Mouse (Mus musculus) monocyte, adult 2 months (primary cell): ENCODE data around the gene Atp2b2.

Experiments used
- DNase-seq, 2 experiments: peaks; one replicate each; pipeline ENCODE4 v3.0.0; 2022; ENCODE audit warnings: low spot score in 2 of 2, low read depth in 1 of 2

Gene Atp2b2

DNA sequence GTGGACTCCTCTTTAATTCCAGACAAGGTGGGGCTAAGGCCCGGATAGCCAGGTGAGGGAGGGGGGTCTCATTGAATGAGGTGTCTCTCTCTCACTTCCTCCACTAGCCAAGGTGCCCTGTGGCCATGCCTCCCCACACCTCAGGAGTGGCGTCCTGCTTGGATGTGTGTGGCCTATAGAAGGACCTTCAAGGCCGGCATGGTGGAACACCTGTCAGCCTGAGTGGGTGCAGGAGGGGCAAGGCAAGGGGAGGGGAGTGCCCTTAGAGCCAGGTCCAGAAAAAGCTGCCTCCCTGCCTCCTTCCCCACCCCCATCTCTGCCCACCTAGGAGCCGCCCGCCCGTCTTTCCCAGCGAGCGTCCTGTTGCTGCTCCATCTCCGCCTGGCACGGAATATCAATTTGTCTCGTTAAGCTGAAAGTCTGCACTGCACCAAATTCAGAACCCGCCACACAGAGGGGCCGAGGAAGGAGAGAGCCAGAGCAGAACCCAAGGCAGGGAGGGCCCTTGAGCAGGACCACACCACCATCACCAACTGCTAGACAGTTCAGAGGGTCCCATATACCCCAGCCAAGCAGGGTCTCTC, 150.2 kb downstream of the Atp2b2 start:
- no peak for DNase-seq

DNA sequence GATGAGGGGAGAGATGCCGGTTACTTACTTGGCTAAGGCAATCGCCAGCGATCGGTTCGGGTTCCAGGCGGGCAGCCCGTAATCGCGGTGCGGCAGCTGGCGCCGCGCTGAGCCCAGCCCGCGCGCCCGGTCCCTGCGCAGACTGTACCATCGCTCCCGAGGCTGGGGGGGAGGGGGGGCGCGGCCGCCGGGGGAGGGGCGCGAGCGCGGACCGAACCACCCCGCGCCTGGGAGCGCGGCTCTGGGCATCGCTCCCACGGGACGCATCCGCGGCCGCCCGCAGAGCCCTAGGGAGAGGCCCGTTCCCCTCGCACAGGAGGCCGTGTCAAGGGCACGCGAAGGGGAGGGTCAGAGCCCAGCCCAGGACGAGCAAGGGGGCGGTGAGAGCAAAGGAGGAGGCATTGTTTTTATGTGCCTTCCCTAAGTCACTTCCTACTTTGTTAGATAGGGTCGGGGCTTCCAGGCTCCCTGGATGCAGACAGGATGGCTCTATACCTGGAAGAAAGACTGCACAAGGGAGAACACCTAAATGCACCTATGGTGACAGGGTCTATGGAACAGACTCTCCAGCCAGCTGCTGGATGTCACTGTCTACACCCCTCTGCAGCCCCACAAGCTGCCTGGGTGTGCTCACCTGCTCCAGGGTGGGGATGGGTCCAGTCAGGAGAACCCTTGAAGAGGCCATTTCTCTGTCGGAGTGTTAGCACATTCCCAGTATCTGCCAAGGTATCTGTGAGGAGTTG, 151.0 kb downstream of the Atp2b2 start:
- DNase-seq: no peak

DNA sequence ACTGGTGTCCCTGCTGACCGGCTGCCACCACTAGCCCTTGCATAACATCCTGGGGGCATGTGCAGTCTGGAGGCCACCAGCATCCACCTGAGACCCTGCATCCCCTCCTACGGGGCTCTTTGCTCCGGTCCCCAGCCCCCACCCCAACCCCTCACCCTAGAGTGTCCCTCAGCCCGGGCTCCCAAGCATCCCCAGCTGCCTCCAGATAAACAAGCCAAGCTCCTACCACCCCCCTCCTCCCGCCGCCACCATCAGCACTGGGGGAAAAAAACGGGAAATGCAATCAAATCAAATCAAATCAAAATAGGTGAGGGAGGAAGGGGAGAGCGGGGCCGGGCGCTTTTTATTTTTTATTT, 151.6 kb downstream of the Atp2b2 start:
- DNase-seq: no peak

DNA sequence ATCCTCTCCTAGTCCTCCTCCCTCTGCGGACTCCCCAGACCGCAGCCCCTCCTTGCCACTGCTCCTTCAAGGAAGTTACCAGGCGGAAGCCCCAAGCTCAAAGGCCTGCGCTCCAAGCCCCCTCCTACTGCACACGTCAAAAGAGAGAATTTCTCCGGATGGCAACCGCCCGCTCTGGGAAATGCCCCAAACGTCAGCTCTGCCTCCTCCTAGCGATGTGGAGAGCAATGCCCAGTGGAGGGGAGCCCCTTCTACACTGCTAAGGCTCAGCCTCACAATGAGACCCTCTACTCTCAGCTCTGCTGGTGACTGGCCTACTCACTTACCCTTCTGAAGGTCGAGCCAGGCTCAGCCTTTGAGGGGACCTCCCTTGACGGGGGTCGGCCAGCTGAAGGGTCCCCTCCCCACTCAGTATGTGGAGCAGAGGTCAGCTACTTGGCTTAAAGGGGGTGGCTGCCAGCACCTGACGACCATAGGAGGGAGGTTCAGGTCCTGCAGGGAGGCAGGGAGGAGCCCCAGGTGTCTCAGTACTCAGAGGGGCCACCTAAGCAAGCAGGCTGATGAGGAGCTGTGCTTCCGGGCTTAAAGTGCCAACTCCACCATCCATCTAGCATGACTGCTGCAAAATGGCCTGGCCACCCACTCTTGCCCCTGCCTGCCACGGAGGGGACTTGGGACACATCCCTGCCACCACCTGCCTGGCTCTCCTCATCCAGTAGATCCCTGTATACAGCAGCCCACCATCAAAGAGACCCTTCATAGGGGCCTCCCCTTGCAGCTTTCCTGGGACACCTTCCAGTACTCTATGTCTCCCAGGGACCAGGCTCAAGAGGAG, 152.2 kb downstream of the Atp2b2 start:
- no peak for DNase-seq

DNA sequence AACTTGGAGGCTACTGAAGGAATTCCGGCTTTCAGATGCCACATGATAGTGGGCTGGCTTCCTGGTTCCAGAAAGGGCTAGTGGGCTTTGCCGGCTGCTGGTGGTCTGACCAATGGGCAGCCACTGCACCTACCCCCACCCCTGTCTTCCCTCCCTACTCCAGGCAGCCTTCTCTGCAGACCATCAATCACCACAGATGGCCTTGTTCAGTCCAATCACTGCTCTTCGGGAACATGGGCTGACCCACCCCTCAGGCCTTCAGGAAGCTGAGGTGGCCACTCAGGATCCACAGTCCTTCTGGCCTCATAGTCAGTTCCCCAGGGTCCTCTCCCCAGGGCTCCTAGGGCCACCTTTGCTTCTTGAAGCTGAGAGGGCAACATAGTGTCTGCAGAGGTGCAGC, 153.2 kb downstream of the Atp2b2 start:
- no peak for DNase-seq

DNA sequence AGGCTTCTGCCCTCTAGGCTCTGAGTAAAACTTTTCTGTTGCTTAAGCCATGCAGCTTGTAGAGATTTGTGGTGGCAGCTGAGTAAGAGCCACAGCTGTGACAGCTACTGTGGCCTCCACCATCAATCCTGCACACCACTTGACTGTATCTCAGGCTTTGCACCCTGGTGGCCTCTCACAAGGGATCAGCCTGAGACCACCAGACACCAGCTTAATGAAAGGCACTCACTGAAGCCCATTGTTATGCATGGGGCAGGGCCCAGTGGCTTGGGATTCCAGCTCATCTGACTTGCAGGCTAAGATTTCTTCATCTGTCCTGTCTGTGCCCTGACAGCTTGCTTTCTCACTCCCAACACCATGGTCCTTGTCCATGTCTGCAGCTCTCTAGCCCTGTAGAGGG, 155.5 kb downstream of the Atp2b2 start:
- DNase-seq: no peak

DNA sequence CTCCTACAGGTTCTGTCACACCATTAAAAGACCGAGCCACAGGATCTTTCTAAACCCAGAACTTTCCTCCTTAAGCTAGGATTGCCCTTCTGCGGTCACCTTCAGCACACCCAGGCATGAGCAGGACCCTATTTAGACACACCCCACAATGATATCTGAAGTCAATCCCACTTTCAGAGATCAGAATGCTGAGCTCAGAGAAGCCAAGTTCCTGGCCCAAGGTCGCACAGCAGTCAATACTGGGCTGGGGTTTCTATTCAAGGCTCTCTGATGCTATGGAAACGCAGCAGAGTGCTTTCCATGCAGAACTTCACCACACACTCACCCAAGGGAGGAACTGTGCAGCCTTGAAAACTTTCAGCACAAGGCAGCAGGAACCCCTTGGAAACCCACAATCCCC, 157.6 kb downstream of the Atp2b2 start:
- no peak for DNase-seq

DNA sequence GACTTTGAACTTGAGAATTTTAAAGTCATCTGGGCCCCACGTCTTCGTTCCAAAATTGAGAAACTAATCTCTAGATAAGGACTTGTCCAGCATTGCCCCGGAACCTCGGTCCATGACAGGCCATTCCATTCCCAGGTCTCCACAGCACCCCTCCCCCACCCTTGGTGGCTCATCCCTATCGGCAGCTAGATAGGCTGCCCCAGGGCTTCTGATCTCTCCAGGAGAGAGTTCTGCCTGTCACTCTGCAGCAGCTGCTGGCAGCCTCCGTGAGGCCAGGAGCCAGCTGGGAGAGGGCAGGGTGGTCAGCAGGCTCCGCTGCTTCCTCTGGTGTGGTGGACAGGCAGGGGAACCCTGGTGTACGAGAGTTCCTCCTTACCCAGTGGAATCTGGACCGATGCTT, 159.2 kb downstream of the Atp2b2 start:
- no peak for DNase-seq

DNA sequence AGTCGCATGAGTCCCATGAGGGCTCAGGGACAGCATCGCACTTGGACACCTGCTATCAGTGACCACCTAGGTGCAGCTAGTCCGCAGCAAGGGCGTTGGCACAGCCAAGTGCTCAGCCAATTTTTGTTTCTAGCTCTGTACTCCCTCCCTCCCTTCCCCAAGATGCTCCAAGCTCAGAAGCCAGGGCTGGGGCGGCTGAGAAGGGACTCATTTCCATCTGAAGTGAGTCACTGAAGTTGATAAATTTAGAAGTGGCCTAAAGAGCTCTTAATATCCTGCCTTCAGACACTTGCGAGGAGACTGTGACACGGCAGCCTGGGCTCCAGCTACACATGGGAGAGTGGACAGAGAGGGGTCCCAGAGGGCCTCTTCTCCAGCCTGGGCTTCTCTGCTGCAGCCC, 160.0 kb downstream of the Atp2b2 start:
- no peak for DNase-seq

DNA sequence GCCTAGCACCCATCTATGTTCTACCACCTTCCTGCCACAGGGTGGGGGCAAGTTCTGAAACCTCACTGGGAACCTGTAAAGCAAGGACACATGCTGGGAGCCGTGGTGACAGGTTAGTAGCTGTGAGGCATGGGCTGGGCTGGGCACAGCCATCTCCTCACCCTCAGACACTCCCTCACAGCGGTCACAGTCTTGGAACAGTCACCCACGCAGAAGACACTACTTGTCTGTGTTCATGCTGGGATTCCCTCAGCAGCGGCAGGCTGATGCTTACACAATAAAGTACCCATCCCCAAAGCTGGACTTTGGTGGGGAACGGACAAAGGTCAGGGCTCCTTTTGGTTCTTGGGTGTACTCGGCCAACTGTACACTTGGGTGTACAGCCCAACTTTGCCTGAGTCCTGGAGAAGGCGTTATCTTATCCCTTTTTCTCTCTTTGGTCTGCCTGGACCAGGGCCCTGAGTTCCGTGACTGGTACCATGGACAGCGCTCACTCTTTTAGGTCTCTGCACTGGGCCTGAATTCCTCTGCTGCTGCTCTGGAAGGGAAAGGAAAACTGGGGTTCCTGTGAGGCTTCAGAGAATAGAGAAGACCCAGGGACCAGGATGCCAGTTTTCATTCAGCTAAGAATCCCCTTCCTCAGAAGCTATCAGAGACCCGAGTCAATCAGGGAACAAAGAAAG, 160.7 kb downstream of the Atp2b2 start:
- DNase-seq: no peak

DNA sequence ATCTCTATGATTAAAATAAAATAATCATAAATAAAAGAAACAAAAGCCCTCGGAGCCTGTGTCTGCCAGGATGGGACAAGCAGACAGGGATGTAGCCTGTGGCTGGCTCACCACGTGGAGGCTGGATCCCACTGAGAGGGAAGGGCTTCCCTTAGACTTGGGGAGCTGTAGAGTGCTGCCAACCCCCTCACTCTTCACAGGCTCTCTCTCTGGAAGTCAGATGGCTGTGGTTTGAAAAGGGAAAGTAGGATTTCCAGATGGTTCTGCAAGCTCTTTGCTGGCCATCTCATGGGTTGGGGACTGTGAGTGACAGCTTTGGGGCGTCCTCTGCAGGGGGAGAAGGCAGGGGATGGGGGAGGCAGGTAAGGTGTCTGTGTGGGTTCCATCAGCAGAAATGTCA, 163.0 kb downstream of the Atp2b2 start:
- DNase-seq: no peak

DNA sequence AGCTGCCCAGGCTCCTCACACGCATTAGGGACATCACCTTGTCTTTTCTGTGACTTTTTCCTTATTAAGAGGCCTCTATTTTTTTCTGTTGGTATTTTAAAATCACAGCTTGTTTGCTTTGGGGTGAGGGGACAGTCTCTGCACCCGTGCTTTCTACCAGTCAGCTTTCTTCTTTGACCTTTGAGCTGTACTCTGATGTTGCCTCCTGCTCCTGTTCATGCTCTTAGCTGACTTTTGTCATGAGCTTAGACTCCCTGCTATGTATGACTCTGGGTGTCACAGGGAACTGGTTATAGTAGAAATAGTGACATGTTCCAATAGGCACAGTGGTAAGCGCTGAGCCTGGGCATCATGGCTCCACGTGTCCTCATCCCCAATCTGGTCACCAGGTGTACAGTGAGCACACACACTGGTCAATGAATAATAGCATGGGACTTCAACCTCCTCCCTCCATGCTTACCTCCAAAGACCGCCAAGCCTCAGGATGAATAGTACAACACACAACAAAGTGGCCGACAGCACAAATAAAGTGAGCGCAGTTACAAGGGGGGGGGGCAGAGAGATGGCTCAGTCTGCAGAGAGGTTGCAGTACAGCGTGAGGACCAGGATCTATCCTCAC, 163.8 kb downstream of the Atp2b2 start:
- DNase-seq: no peak

DNA sequence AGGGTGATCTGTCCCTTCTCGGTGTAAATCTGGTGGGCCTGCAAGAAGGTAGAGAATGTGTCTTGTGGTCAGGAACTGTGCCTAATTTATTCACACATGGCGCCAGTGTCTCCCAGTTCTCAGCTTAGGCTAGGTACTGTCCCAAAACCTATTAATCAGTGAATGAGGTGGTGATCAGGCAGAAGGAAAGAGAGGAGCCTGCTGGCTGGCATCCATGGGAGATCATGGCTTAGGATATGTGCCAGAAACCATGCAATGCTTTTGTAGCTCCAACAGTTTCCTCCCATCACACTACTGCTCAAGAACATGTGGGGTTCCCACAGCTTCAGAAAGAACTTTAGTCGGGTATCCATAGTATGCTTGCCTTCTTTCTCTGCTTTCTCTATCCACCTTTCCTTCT, 165.8 kb downstream of the Atp2b2 start:
- DNase-seq: no peak

DNA sequence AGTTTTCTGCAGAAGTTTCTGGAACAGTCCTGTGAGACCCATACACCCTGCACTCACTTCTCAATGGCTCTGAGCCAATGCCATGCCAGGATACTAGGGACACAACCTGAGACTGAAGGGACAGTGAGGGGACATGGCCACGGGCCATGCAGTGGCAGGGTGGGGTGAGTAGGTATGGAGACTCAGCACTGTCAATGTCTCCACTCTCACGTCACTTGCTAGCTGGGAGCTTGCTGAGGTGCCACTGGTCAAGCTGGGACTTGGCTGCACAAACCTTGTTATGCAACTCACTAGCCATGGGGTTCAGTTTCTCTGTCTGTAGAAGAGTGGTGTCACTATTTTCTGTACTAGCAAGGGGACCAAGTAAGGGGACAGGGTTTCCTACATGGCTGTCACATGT, 167.2 kb downstream of the Atp2b2 start:
- DNase-seq: no peak

DNA sequence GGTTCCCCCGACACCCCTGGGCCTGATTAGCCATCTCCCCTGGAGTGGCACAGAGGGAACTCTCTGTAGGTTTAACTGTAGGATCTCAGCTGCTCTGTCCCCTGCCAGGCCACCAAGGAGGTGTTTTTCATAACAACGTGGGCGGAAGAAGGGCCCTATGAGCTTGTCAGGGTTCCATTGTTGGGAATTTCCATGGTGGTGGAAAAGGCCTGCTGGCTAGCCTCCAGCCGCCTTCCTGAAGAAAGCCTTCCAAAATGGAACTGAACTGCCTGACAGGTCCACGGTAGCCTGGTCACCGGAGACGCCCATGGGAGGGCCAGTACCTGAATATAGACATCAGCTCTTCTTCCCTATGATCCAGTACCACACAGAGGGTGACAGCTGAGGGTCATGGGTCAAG, 169.8 kb downstream of the Atp2b2 start:
- no peak for DNase-seq

DNA sequence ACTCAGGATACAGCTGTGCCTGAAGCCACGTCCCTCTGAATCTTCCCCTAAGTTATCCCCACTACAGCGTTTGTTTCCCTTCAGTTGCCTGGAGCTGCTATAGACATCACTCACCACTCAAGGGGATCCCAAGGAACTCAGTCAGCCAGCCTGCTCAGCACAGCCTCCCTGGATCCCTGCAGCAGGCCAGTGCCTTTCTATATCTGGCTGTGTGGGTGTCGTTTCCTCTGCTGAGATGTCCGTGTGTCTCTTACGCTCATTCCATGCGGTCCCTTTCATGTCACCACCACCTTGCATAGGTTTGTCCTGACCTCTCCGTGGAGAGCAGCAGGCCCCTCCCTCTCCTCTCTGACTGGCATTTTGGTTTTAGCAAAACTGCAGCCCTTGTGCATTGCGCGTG, 171.6 kb downstream of the Atp2b2 start:
- no peak for DNase-seq

DNA sequence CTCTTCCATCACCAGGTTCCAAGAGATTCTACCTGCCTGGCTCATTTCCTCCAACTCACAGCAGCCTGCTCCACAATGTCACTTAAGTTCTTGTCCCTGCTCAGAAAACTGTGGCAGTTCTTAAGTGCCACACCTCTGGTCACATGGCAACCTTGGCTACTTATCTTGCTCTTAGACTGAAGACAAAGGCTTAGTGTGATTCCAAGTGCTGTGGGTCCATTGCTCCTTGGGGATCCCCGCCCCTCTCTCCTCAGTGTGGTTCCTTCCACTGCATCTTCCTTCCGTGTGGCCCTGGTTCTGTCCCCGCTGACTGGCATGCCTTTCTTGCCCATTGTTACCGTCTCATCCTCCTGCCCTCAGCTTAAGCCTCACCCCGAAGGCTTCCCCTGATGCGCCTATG, 173.9 kb downstream of the Atp2b2 start:
- DNase-seq: no peak

DNA sequence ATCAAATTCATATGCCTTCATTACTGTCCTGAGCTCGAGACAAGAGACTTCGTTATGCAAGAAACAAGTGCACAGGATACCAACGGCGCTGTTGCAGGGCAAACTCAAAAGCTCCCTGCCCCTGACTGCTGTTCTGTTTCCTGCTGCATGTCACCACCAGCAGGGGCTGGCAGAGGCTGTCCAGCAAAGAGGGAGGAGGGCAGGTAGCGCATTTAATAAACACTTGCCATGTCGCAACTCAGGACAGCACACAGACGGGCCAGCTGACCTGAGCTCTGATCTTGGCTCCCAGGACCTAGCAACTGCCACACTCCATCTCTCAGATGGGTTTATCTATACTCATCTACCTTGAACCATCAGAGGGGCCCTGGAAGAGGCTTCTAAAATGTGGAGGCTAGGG, 176.7 kb downstream of the Atp2b2 start:
- DNase-seq: no peak

DNA sequence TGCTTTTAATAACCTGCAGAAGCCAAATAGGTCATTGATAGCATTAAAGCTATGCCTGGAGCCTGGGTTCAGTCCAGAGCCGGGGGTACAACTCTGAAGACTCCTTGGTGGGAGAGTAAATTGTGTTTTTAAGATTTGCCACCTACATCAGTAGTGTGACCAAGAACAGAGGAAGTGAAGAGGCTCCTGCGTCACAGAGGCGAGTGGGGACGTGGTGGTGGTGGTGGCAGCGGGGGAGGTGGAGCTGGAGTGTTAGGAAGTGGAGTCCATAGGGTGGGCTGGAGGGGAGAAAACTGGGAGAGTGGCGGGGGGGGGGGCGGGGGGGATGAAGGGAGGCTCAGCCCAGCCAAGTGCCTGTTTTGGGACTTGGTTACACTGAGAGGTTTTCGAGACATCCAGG, 177.6 kb downstream of the Atp2b2 start:
- no peak for DNase-seq

DNA sequence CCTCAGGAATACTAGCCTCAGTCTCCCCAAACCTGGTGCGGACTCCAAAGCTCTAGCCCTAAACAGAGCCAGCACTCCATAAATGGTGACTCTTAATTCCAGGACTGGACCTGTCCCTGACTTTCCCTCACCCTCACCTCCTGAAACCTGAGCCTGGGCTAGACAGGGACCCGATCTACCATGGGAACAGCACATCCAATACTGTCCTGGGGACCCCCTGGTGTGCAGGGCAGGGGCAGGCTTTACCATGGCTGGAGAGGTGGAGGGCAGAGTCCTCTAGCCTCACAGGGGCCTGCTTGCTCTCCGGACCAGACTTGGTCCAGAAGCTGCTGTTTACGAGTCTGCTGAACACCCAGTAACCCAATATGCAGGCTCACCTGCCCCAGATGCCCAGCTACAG, 179.5 kb downstream of the Atp2b2 start:
- DNase-seq: no peak

DNA sequence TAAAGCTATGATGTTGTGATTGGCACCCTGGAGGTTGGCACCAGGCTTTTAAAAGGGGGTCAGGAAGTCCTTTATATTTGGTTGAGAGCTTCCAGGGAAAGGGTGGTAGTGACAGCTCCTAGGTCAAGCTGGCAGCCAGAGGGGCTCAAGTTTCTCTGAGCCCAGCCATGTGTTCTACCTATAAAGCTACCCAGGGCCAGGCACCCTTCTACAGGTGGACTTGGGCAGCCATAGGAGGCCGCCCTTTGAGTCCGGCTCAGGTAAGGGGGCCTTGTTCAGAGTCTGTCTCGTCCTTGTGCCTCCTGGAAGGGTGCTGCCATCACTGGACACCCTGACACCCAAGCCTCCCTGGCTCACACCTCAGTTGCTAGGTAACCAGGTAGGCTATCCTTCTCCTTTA, 180.5 kb downstream of the Atp2b2 start:
- DNase-seq: no peak
